Mouse (Mus musculus): ENCODE data around the gene Zfp523.

DNA sequence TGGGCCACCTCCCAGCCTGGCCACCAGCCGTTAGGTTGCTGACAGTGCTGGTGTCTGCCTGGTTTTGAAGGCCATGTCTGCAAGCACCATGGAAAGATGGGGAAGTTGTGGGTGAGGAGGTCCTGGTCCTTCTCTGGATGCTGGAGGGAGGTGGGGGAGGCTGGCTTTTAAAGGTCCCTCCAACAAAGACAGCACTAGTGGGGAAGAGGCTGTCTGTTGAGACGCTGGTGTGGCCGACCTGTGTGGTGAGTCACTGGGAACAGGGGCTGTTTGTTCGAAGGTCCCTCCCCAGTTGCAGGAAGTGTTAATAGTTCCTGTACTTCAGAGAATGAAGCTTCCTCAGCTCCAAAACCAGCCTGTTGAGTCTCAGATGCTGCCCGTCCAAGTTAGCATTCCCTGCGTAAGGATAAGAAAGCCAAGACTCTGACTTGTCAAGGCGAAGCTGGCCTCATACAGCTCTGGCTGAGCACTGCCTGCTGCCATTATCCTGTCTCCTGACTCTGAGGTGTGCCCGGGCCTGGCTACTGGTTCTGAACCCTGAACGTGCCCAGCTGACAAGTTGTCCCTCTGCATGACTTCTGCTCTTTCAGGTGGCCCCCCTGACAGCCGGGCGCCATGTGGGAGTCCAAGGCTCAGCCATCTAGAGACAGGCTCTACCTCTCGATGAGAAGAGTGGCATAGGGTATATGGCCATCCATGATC lies 74.8 kb downstream of the Zfp523 start:
- TF ChIP-seq ELF1 (IDR thresholded peaks at IDR 0.05; ENCODE audit: low read depth, low read length) (no peak), GATA1 (IDR thresholded peaks at IDR 0.05; ENCODE audit: low read depth, low read length) (no peak)
